Mouse (Mus musculus) olfactory bulb, adult 2 months (tissue): ENCODE data around the gene Uchl1.

Source experiments
- CTCF ChIP-seq: fragments of 200-500 bp; IDR thresholded peaks from 2 replicates; pipeline ENCODE4 v1.5.1; 2012; ENCODE audit warnings: low read depth, mild to moderate bottlenecking, low read length, moderate library complexity; ENCODE audit not compliant: insufficient read depth
- POLR2A ChIP-seq: fragments of 200-500 bp; IDR thresholded peaks from 2 replicates; pipeline ENCODE4 v1.6.1; 2012; ENCODE audit warnings: mild to moderate bottlenecking, low read depth, low read length, moderate library complexity; ENCODE audit not compliant: insufficient read depth

DNA sequence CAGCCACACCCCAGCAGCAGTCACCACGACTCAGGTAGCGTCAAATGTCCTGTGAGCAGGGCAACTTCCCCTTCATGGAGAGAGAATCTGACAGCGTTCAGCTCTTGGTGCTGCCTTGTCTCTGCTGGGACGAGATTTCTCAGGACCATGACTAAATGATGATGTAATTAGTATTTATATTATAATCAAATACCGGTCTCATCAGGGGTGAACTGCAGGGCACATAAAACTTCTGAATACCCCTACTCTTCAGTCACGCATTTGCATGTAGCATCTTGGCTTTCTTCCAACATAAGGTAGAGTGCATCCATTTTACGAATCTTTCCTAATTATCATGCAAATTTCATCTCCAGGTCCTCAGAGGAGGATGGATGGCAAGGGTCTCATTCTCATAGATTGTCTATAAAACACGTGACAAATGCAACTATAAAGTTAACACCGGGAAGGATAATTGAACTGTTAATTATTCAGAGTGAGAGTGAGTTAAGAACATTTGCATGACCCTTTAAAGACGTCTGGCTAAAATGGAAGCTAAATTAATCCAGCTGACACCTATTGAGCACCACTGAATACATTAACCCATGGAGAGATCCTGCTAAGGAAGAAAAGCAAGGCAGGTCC lies 40.3 kb upstream of the Uchl1 start:
- TF ChIP-seq CTCF (no peak), POLR2A (no peak)
